Mouse (Mus musculus): ENCODE data around the gene Med16. TPM values are rescaled to one million over a fixed set of nuclear protein-coding genes. Genes with fewer than 3 reads are reported as not detected.
"Not testable (repeated sequence)": the region's sequence is repeated elsewhere in the genome, so short reads cannot be mapped to it uniquely, and the experiment has no call there.

The Med16 gene
- total and polyA plus RNA-seq, 3 experiments, result 10.2 to 22.8 (median 12.1) TPM

GRCm38 (mm10) chr10:79886611-79887010, 22.1 kb downstream of the Med16 start:
- TF ChIP-seq SIN3A (IDR thresholded peaks at IDR 0.05; ENCODE audit: low read length) (no peak), ZKSCAN1 (IDR thresholded peaks at IDR 0.05; ENCODE audit: borderline replicate concordance, low read depth, low read length) (no peak), CTCF (conservative IDR thresholded peaks at IDR 0.05 in 1 of 2, IDR thresholded peaks at IDR 0.05 in 1 of 2; ENCODE audit: low read depth in 2 of 2, low read length in 2 of 2) (no peak), MYC (IDR thresholded peaks at IDR 0.05; ENCODE audit: low read depth, low read length) (no peak), RCOR1 (conservative IDR thresholded peaks at IDR 0.05; ENCODE audit: low read depth, low read length) (no peak)
- H3K9me3 ChIP-seq (replicated peaks; ENCODE audit: low read length), result no peaks in the 10 kb centered on the region
- H3K36me3 ChIP-seq (replicated peaks in 1 of 2; ENCODE audit: control insufficient read depth in 1 of 2, insufficient read depth in 1 of 2, low read length in 1 of 2), result no peaks in the 10 kb centered on the region
- no peak overlapping the region for H3K4me2 ChIP-seq (ENCODE audit: insufficient read depth, low read depth, poor library complexity, severe bottlenecking)
- H3K27ac ChIP-seq (ENCODE audit: insufficient read depth, low read depth), result no peak overlapping the region
- H3K4me1 ChIP-seq (ENCODE audit: control insufficient read depth in 1 of 2, insufficient read depth in 2 of 2), result peaks cover 6 to 11% of the 10 kb centered on the region in 2 experiments
- dilution Hi-C loops (cut with MboI; ENCODE audit: extremely low pct_ligation_motif_present, extremely low pct_unique_long_range_greater_than_20kb, low sequenced_read_pairs) (no loop called here), in situ Hi-C loops (cut with MboI; ENCODE audit: low pct_ligation_motif_present, low pct_unique_long_range_greater_than_20kb, low sequenced_read_pairs) (no loop called here)
- H3K9ac ChIP-seq (ENCODE audit: insufficient read depth, low read depth), result no peak overlapping the region
- H3K27me3 ChIP-seq (replicated peaks), result peaks cover 19% of the 10 kb centered on the region
- H3K79me2 ChIP-seq (replicated peaks; ENCODE audit: control insufficient read depth, extremely low read depth, insufficient read depth, poor library complexity, severe bottlenecking), result no peaks in the 10 kb centered on the region
- H3K4me3 ChIP-seq (replicated peaks in 1 of 3; ENCODE audit: low read depth in 2 of 3, low read length in 2 of 3, poor library complexity in 1 of 3), result no peak overlapping the region
- DNase-seq (ENCODE audit: extremely low read depth), result no peak

GRCm38 (mm10) chr10:79886054-79886453, 22.7 kb downstream of the Med16 start, which contains the start of gene Elane:
Gene Elane, plus strand, starts transcription at chr10:79886247.
- Histone ChIP-seq H3K9ac (ENCODE audit: insufficient read depth, low read depth) (no peak within 1 kb of the TSS), H3K4me2 (ENCODE audit: insufficient read depth, low read depth, poor library complexity, severe bottlenecking) (no peak within 1 kb of the TSS), H3K27ac (ENCODE audit: insufficient read depth, low read depth) (no peak within 1 kb of the TSS), H3K4me1 (ENCODE audit: control insufficient read depth in 1 of 2, insufficient read depth in 2 of 2) (peaks cover 6 to 12% of the 10 kb centered on the region in 2 experiments), H3K36me3 (replicated peaks in 1 of 2; ENCODE audit: control insufficient read depth in 1 of 2, insufficient read depth in 1 of 2, low read length in 1 of 2) (no peaks in the 10 kb centered on the region), H3K27me3 (replicated peaks) (peaks cover 17% of the 10 kb centered on the region), H3K9me3 (replicated peaks; ENCODE audit: low read length) (no peaks in the 10 kb centered on the region), H3K79me2 (replicated peaks; ENCODE audit: control insufficient read depth, extremely low read depth, insufficient read depth, poor library complexity, severe bottlenecking) (no peaks in the 10 kb centered on the region), H3K4me3 (replicated peaks in 1 of 3; ENCODE audit: low read depth in 2 of 3, low read length in 2 of 3, poor library complexity in 1 of 3) (no peak within 1 kb of the TSS)
- dilution Hi-C loops (cut with MboI; ENCODE audit: extremely low pct_ligation_motif_present, extremely low pct_unique_long_range_greater_than_20kb, low sequenced_read_pairs), result no loop called here
- no peak for TF ChIP-seq MXI1 (IDR thresholded peaks at IDR 0.05; ENCODE audit: low read depth, low read length)
- TF ChIP-seq E2F4 (IDR thresholded peaks at IDR 0.05; ENCODE audit: insufficient replicate concordance, low read depth, low read length), result no peak
- TF ChIP-seq POLR2A (IDR thresholded peaks at IDR 0.05; ENCODE audit: low read depth, low read length), result no peak
- no peak for TF ChIP-seq EP300 (IDR thresholded peaks at IDR 0.05; ENCODE audit: low read length)
- TF ChIP-seq PAX5 (IDR thresholded peaks at IDR 0.05; ENCODE audit: low read length), result no peak
- TF ChIP-seq IRF4 (IDR thresholded peaks at IDR 0.05; ENCODE audit: low read depth, low read length), result no peak
- no peak for TF ChIP-seq ZMIZ1 (IDR thresholded peaks at IDR 0.05; ENCODE audit: low read depth, low read length)
- no peak for TF ChIP-seq UBTF (IDR thresholded peaks at IDR 0.05; ENCODE audit: low read depth, low read length)
- TF ChIP-seq TCF12 (IDR thresholded peaks at IDR 0.05; ENCODE audit: low read depth, low read length), result no peak
- TF ChIP-seq MEF2A (IDR thresholded peaks at IDR 0.05; ENCODE audit: borderline replicate concordance, low read depth, low read length), result no peak
- in situ Hi-C loops (cut with MboI; ENCODE audit: low pct_ligation_motif_present, low pct_unique_long_range_greater_than_20kb, low sequenced_read_pairs), result no loop called here
- DNase-seq (ENCODE audit: extremely low read depth), result no peak

- H3K27me3 ChIP-seq (replicated peaks); H3K4me2 ChIP-seq (ENCODE audit: insufficient read depth, low read depth, poor library complexity, severe bottlenecking); H3K27ac ChIP-seq (ENCODE audit: insufficient read depth, low read depth); H3K9ac ChIP-seq (ENCODE audit: insufficient read depth, low read depth); in situ Hi-C loops (cut with MboI; ENCODE audit: low pct_ligation_motif_present, low pct_unique_long_range_greater_than_20kb, low sequenced_read_pairs); dilution Hi-C loops (cut with MboI; ENCODE audit: extremely low pct_ligation_motif_present, extremely low pct_unique_long_range_greater_than_20kb, low sequenced_read_pairs); H3K9me3 ChIP-seq (replicated peaks; ENCODE audit: low read length); H3K79me2 ChIP-seq (replicated peaks; ENCODE audit: control insufficient read depth, extremely low read depth, insufficient read depth, poor library complexity, severe bottlenecking); DNase-seq (ENCODE audit: extremely low read depth); H3K4me3 ChIP-seq (replicated peaks in 1 of 3; ENCODE audit: low read depth in 2 of 3, low read length in 2 of 3, poor library complexity in 1 of 3); H3K36me3 ChIP-seq (replicated peaks in 1 of 2; ENCODE audit: control insufficient read depth in 1 of 2, insufficient read depth in 1 of 2, low read length in 1 of 2): not testable (repeated sequence)
- peaks cover 12 to 23% of the 10 kb centered on the region in 2 experiments for H3K4me1 ChIP-seq (ENCODE audit: control insufficient read depth in 1 of 2, insufficient read depth in 2 of 2)
These were observed 23.8 kb downstream of the Med16 start for GRCm38 (mm10) chr10:79884938-79885337.
